In the genomic region with DNA sequence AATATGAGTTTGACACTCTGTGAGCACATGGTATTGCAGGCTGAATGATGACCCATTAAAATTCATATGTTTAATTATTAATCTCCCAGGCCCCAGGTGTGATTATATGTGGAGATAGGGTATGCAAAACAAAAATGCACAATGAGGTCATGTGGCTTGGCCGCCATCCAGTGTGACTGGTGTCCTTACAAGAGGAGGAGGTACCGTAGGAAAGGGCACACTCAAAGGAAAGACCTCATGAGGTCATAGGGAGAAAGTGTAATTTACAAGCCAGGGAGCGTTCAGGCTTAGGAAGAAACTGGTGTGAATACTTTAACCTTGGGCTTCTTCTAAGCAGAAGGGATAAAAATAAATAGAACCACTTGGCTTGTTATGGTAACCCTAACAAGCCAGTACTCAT, we compare ENCODE assay signal across 17 mouse cellular contexts.
DNase-seq lines count a peak whose midpoint lies in the region; ATAC-seq lines count a peak whose summit lies in the region.
"Had no signal": no experiment of that assay in that cellular context is flagged by ENCODE, and none has a peak within 500 bp of the region (broad histone marks: within the 10 kb centered on the region; RNA-seq: fewer than 3 reads in every experiment).

No protein-coding gene starts in this region.

- peak; percentile 89 for ATAC-seq in kidney, embryonic 16.5 days (ENCODE audit: low FRiP score, low TSS enrichment)
- peak; percentile 51; the same call in 1 of the 2 replicates for ATAC-seq in neural tube, embryonic 14.5 days (ENCODE audit: low read depth)
- ATAC-seq: midbrain, embryonic 15.5 days had no signal

- no peak overlapping the region for H3K4me2 ChIP-seq in kidney, embryonic 16.5 days (replicated peaks; ENCODE audit: low read depth, low read length)
- no peak overlapping the region for H3K4me2 ChIP-seq in neural tube, embryonic 14.5 days (ENCODE audit: low read depth, low read length)
- H3K4me2 ChIP-seq: forebrain, embryonic 12.5 days; limb, embryonic 13.5 days; liver, embryonic 15.5 days; midbrain, embryonic 15.5 days had no signal

- DNase-seq in adrenal gland, postnatal 10 days, result peak; percentile 37
- DNase-seq in adrenal gland, adult 18-20 months (ENCODE audit: low spot score in 2 of 2), result no peak
- peak; percentile 5 for DNase-seq in lung, postnatal 14 days
- no peak for DNase-seq in lung, postnatal 4 days
- DNase-seq in T-cell, adult 2 months (ENCODE audit: low spot score), result no peak
- DNase-seq in cerebellum, postnatal 36 days, result no peak
- DNase-seq: cerebellum, adult 11 months; gastrocnemius, postnatal 36 days; right cerebral cortex, postnatal 4 days had no signal

- H3K4me3 ChIP-seq in kidney, embryonic 16.5 days (ENCODE audit: low read length), result no peak overlapping the region
- no peak overlapping the region for H3K4me3 ChIP-seq in neural tube, embryonic 14.5 days (ENCODE audit: low read depth, low read length)
- H3K4me3 ChIP-seq: forebrain, embryonic 12.5 days; limb, embryonic 13.5 days; liver, embryonic 15.5 days; megakaryocyte, embryonic 14.5 days; midbrain, embryonic 15.5 days had no signal

- no peaks in the 10 kb centered on the region for H3K36me3 ChIP-seq in kidney, embryonic 16.5 days (ENCODE audit: insufficient read depth, low read length)
- no peaks in the 10 kb centered on the region for H3K36me3 ChIP-seq in neural tube, embryonic 14.5 days (ENCODE audit: control insufficient read depth, insufficient read depth, low read length)
- H3K36me3 ChIP-seq: forebrain, embryonic 12.5 days; limb, embryonic 13.5 days; liver, embryonic 15.5 days; midbrain, embryonic 15.5 days had no signal

- no peaks in the 10 kb centered on the region for H3K27me3 ChIP-seq in kidney, embryonic 16.5 days (ENCODE audit: insufficient read depth, low read length)
- no peaks in the 10 kb centered on the region for H3K27me3 ChIP-seq in neural tube, embryonic 14.5 days (ENCODE audit: control insufficient read depth, insufficient read depth, low read length)
- H3K27me3 ChIP-seq: CH12.LX; forebrain, embryonic 12.5 days; liver, embryonic 15.5 days; megakaryocyte, embryonic 14.5 days; midbrain, embryonic 15.5 days had no signal

- 0 out of 2 replicates have a peak overlapping the region, but pooled peaks have one; percentile 11 for H3K27ac ChIP-seq in kidney, embryonic 16.5 days (ENCODE audit: low read length)
- no peak overlapping the region for H3K27ac ChIP-seq in neural tube, embryonic 14.5 days (ENCODE audit: low read depth, low read length)
- H3K27ac ChIP-seq: forebrain, embryonic 12.5 days; limb, embryonic 13.5 days; liver, embryonic 15.5 days; midbrain, embryonic 15.5 days had no signal

- WGBS in kidney, embryonic 16.5 days, result 26% methylated on average over 3 of the region's 3 CpGs
- 49% methylated on average over 3 of the region's 3 CpGs for WGBS in neural tube, embryonic 14.5 days

- peaks cover 6% of the 10 kb centered on the region for H3K4me1 ChIP-seq in kidney, embryonic 16.5 days (ENCODE audit: insufficient read depth, low read length)
- H3K4me1 ChIP-seq in neural tube, embryonic 14.5 days (ENCODE audit: control insufficient read depth, insufficient read depth, low read length), result 0 out of 2 replicates have a peak, but pooled peaks cover 4% of the 10 kb centered on the region
- H3K4me1 ChIP-seq: liver, embryonic 15.5 days; megakaryocyte, embryonic 14.5 days; midbrain, embryonic 15.5 days had no signal

- H3K9me3 ChIP-seq in kidney, embryonic 16.5 days (ENCODE audit: low read length), result no peaks in the 10 kb centered on the region
- no peaks in the 10 kb centered on the region for H3K9me3 ChIP-seq in neural tube, embryonic 14.5 days (ENCODE audit: control insufficient read depth, low read length)
- H3K9me3 ChIP-seq: forebrain, embryonic 12.5 days; limb, embryonic 13.5 days; liver, embryonic 15.5 days; megakaryocyte, embryonic 14.5 days; midbrain, embryonic 15.5 days had no signal

- H3K9ac ChIP-seq in kidney, embryonic 16.5 days (replicated peaks; ENCODE audit: low read length), result no peak overlapping the region
- no peak overlapping the region for H3K9ac ChIP-seq in neural tube, embryonic 14.5 days (replicated peaks; ENCODE audit: low read depth, low read length)
- H3K9ac ChIP-seq: forebrain, embryonic 12.5 days; limb, embryonic 13.5 days; liver, embryonic 15.5 days; midbrain, embryonic 15.5 days had no signal

Comparison
In these comparisons a context has a peak if more than half of its experiments do, and no peak if none do; other contexts are left out.
1. DNase-seq: peak in adrenal gland, postnatal 10 days (single experiment) and lung, postnatal 14 days (single experiment); none in adrenal gland, adult 18-20 months (0 of 2), lung, postnatal 4 days (0 of 2), T-cell, adult 2 months (single experiment) and cerebellum, postnatal 36 days (0 of 2).